Mouse (Mus musculus): ENCODE results near the gene Mecom.
A peak's percentile ranks its signal among the peaks of the same experiment; 100 is the strongest.

DNA sequence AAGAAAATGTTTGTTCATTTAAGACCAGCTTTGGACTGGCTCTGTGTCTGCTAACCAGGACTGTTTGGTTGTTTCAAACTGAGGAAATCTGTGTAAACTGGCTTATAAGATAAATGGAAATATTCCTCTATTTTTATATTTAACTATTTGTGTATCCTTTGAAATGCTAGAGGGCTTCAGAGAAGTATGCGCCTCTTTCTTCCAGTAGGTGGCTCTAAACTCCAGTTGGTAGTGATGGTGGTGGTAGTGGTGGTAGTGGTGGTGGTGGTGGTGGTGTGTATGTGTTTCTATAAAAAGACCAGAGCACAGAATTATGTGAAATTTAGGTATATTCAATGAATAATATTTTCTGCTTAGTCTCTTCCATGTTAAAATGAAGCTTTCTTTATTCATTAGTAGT lies 548.8 kb downstream of the Mecom start:
- 0 out of 2 replicates have a peak, but pooled peaks have one; percentile 10 for TF ChIP-seq CTCF (IDR thresholded peaks at IDR 0.05; ENCODE audit: extremely low read depth, insufficient read depth, low read length)
- no peak for TF ChIP-seq POLR2A (IDR thresholded peaks at IDR 0.05; ENCODE audit: extremely low read depth, insufficient read depth, low read length)

All from cortical plate, adult 2 months (tissue).